Mouse (Mus musculus) layer of hippocampus, postnatal 25 days (tissue): ENCODE measurements around the gene Cald1. TPM values are rescaled to one million over a fixed set of nuclear protein-coding genes. Genes with fewer than 3 reads are reported as not detected.

Experiments
- DNase-seq, 2 experiments: peaks; one replicate each; pipeline ENCODE4 v3.0.0; 2022; ENCODE audit warnings: mixed read lengths in 2 of 2, low spot score in 1 of 2; ENCODE audit errors: extremely low spot score in 1 of 2
- total RNA-seq, 2 experiments: library from RNA; stranded (reverse); gene quantifications; 2 replicates each; pipeline ENCODE4 v1.2.3; 2021

Gene Cald1
- total RNA-seq, 2 experiments from 2014 or later = 25.4 to 34.4 TPM

GRCm38 (mm10) chr6:34747846-34748245 lies 149.5 kb downstream of the Cald1 start:
- no peak for DNase-seq

DNA sequence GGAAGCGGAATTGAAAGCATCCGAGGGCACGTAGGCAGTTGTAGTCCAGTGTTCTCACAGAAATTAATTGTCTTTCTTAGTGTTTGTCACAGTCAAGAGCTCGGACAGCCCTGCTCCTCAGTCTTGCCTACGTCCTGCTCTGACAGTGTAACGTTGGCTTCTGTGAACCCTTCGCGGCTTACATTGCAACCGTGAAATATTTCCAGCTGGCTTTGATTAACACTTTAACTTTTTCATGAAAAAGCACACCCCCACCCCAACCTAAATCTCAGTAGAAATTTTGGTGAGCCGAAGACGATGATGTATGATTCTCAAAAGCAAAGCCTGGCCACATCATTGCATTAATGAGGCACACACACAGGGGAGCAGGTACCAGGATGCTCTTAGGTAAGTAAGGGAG lies 150.3 kb downstream of the Cald1 start:
- DNase-seq = no peak

DNA sequence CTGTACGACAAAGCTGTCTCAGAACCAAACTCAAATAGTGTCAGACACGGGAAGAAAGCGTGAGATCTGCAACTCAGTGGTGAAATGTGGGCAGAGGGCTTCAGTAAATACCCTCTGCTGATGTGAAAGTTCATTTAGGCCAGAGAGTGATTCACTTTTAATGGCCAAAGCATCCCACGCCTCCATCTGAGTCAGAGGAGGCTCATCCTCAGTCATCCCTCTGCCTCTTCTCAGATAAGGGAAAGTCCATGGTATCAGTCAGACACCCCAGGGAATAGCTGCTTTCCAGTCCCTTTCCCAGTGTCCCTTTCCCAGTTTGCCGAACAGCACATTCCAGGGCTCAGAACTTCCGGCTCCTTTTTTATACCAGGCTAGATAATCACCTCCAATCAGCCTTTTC lies 151.2 kb downstream of the Cald1 start:
- DNase-seq = no peak

- DNase-seq = no peak
These were observed 152.3 kb downstream of the Cald1 start for GRCm38 (mm10) chr6:34750487-34751120.

- DNase-seq = no peak
These were observed 153.3 kb downstream of the Cald1 start for GRCm38 (mm10) chr6:34751625-34752024.

DNA sequence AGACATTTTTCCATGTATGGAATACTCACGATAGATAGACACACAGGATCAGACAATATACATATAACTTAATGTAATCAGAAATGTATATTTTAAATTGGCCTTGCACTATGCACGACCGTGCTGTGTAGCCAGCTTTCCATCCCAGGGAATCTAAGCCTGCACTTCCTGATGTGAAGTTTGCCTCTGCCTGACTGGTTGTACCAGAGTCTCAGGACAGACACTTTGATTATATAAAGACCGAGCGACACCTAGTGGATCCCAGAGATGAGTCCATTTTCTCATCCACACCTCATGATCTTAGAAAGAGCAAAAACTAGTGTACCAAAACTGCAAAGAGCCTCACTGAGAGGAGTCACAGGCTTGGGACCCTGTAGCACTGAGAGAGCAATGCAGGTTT lies 156.1 kb downstream of the Cald1 start:
- peak; percentile 11 to 54 for DNase-seq

- no peak for DNase-seq
These were observed 160.0 kb downstream of the Cald1 start for GRCm38 (mm10) chr6:34758340-34758739.

GRCm38 (mm10) chr6:34760023-34760422 lies 161.7 kb downstream of the Cald1 start:
- peak in 1 of 2 experiments; percentile 61 for DNase-seq

- no peak for DNase-seq
These were observed 167.4 kb downstream of the Cald1 start for GRCm38 (mm10) chr6:34765721-34766120.

- DNase-seq = no peak
These were observed 171.7 kb downstream of the Cald1 start for GRCm38 (mm10) chr6:34769984-34770383.

DNA sequence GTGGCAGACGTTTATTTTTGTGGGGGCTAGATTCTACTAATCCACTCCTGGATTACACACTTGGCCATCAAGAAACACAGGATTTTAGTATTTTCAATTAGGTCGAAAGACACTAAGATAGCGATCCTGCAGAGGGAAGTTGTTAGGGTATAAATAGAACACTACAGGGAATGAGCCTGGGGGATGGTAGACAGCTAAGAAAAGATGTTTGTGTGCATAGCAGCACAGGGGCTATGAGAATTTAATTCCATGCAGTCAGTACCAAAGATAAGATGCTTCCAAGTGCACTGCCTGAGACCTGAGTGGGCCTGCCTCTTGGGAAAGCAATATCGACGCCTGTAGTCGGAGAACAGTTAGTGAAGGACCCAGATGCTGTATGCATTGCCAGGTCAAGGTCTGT lies 172.2 kb downstream of the Cald1 start:
- no peak for DNase-seq

- no peak for DNase-seq
These were observed 178.1 kb downstream of the Cald1 start for GRCm38 (mm10) chr6:34776396-34776795.

DNA sequence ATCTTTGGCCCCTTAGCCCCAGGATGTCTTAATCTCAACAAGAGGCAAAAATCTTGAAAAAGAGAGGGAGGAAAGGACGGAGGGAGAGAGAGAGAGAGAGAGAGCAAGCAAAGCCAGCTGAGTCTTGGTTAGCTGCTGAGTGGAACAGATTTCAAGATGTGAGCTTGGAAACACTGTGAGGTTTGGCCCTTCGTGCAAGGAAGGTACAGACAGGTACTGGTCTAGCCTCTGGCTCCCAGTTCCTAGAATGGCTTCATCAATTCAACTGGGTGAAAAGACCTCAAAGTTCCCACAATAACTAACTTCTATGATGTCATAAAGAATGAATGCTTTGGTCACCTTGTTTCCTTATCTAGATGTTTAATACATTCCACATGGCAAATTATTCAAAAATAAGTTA lies 178.8 kb downstream of the Cald1 start:
- DNase-seq = no peak

DNA sequence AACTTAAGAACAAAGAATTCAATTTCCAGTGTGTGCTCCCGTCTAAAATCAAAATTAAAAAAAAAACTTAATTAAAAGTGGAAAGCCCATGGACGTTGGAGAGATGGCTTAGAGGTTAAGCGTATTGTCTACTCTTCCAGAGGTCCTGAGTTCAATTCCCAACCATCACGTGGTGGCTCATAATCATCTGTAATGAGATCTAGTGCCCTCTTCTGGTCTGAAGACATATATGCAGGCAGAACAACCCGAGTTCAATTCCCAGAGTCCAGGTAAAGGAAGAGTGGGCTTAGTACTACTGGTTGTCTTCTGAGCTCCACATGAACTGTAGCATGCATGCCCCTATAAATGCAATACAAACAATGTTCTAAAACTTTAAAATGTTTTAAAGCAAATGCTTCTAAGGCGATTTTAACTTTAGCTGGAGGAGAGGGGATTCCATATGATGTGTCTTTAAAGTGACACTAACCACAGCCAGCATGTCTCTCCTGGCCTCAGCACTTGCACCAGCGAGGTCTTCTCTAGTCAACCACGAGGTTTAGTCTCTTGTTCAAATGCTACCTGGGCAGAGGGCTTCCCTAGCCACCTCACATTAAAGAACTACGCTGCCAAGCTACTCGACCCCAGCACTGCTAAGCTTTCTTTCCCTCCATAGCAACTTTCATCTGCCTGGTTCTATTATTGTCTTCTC lies 179.8 kb downstream of the Cald1 start:
- no peak for DNase-seq

- DNase-seq = peak; percentile 93 to 96
These were observed 182.1 kb downstream of the Cald1 start, which contains the start of gene Agbl3 for GRCm38 (mm10) chr6:34780231-34780942. Agbl3 (plus strand) TSS chr6:34780432.

DNA sequence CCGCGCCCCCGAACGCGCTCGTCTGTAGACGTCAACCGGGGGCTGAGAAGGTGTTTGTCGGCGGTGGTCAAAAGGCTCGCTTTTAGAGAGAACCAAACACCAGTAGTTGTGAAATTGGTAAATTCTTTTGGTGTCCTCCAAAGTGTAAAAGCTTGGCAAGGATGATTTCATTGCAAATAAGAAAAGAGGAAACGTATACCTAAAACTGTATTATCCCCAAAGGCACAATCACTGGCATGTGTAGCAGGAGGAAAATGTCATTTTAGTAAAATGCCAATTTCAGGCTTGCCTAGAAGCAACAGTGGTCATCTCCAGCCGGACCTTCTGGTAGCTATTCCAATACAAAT lies 182.6 kb downstream of the Cald1 start:
- DNase-seq = no peak

- DNase-seq = no peak
These were observed 184.2 kb downstream of the Cald1 start for GRCm38 (mm10) chr6:34782493-34782892.

DNA sequence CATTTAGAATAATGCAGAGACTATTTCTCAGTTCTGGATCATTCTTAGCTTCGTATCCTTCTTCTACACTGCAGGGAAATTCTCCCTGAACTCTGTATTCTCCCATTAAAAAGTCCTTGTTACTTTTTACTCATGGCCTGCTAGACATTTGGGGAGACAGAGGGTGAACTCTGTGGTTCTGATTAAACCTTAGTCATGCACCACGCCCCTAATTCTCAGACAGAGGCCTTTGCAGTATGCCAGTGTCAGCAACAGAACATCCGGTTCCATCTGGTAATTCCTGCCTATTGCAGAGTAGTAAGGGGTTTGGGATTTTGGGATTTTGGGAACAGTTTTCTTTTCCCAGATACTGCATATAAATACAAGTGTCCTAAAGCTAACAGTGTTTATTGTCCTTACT lies 198.6 kb downstream of the Cald1 start:
- no peak for DNase-seq

- no peak for DNase-seq
These were observed 199.6 kb downstream of the Cald1 start for GRCm38 (mm10) chr6:34797887-34798286.

- no peak for DNase-seq
These were observed 207.3 kb downstream of the Cald1 start for GRCm38 (mm10) chr6:34805582-34805981.

DNA sequence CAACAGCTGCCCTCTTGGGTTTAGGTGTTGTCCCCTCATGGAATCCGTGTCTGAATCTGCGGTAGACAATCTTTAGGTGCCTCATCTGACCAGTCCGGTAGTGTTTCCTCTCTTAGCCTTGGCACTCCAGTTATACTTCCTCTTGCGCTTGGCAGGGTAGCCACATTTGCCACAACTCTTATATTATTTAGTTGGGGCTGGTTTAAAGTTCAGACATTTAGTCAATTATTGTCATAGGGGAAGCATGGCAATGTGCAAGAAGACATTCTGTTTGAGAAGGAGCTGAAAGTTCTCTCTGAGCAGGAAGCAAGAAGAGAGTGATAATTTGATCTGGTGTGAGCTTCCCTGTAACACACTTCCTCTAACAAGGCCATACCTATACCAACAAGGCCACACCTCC lies 212.4 kb downstream of the Cald1 start:
- no peak for DNase-seq

DNA sequence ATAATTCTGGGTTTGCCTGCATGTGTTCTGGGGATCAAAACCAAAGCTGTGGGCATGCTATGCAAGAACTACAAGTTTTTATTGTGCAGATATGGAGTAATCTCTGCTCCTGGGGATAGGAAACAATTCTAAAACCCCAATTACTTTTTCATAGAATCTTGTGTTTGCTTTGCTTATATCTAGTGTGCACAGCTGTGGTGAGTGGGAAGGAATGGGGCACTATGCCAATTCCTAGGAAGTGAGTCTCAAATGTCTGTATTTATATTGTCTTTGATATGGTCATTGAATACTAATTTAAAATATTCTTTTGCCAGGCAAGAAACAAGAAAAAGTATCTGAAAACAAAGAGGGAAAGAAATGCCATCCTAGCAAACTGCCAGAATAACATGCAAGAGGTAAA lies 226.1 kb downstream of the Cald1 start:
- no peak for DNase-seq
